Mouse (Mus musculus) frontal cortex, postnatal 25 days (tissue): ENCODE measurements around the gene Syne1.

Experiments
- DNase-seq, 2 experiments: peaks; one replicate each; pipeline ENCODE4 v3.0.0; 2022; ENCODE audit warnings: low spot score in 2 of 2

Syne1 gene

GRCm38 (mm10) chr10:5141471-5141870 is 409.8 kb downstream of the Syne1 start:
- DNase-seq: no peak

- no peak for DNase-seq
Observed at GRCm38 (mm10) chr10:5139932-5140264, 411.4 kb downstream of the Syne1 start.

GRCm38 (mm10) chr10:5139246-5139931 is 411.9 kb downstream of the Syne1 start:
- no peak for DNase-seq

- DNase-seq: no peak
Observed at GRCm38 (mm10) chr10:5132050-5132449, 419.2 kb downstream of the Syne1 start.

- no peak for DNase-seq
Observed at GRCm38 (mm10) chr10:5130495-5130894, 420.8 kb downstream of the Syne1 start.

- no peak for DNase-seq
Observed at GRCm38 (mm10) chr10:5124757-5125156, 426.5 kb downstream of the Syne1 start.

GRCm38 (mm10) chr10:5116720-5117119 is 434.6 kb downstream of the Syne1 start:
- no peak for DNase-seq

- DNase-seq: no peak
Observed at GRCm38 (mm10) chr10:5116155-5116554, 435.1 kb downstream of the Syne1 start.

- DNase-seq: no peak
Observed at GRCm38 (mm10) chr10:5110773-5111172, 440.5 kb downstream of the Syne1 start.

GRCm38 (mm10) chr10:5097754-5098137 is 453.5 kb downstream of the Syne1 start:
- no peak for DNase-seq

- no peak for DNase-seq
Observed at GRCm38 (mm10) chr10:5096996-5097753, 454.1 kb downstream of the Syne1 start.

GRCm38 (mm10) chr10:5089133-5089532 is 462.1 kb downstream of the Syne1 start:
- no peak for DNase-seq

GRCm38 (mm10) chr10:5087336-5087735 is 463.9 kb downstream of the Syne1 start:
- DNase-seq: no peak

GRCm38 (mm10) chr10:5086329-5086728 is 465.0 kb downstream of the Syne1 start:
- DNase-seq: no peak

GRCm38 (mm10) chr10:5085792-5086191 is 465.5 kb downstream of the Syne1 start:
- no peak for DNase-seq

GRCm38 (mm10) chr10:5083716-5084115 is 467.6 kb downstream of the Syne1 start:
- no peak for DNase-seq

- no peak for DNase-seq
Observed at GRCm38 (mm10) chr10:5079945-5080468, 471.3 kb downstream of the Syne1 start.

- DNase-seq: no peak
Observed at GRCm38 (mm10) chr10:5075724-5076123, 475.6 kb downstream of the Syne1 start.

- no peak for DNase-seq
Observed at GRCm38 (mm10) chr10:5072054-5072453, 479.2 kb downstream of the Syne1 start.

GRCm38 (mm10) chr10:5070941-5071231 is 480.4 kb downstream of the Syne1 start:
- DNase-seq: no peak

GRCm38 (mm10) chr10:5070168-5070940 is 480.9 kb downstream of the Syne1 start:
- DNase-seq: no peak

GRCm38 (mm10) chr10:5068676-5069265 is 482.5 kb downstream of the Syne1 start, which contains the start of gene Gm10097:
Gene Gm10097, plus strand, starts transcription at chr10:5069192.
- DNase-seq: no peak
